Mouse (Mus musculus) bone marrow macrophage, adult 2 months (primary cell): ENCODE measurements around the gene Pdrg1. TPM values are rescaled to one million over a fixed set of nuclear protein-coding genes. Genes with fewer than 3 reads are reported as not detected.

Experiments used
- H3K27ac ChIP-seq: 2 replicates; pipeline ENCODE4 v1.5.1; 2012; ENCODE audit warnings: low read depth, low read length; ENCODE audit not compliant: insufficient read depth
- H3K4me1 ChIP-seq: 2 replicates; pipeline ENCODE4 v1.6.1; 2012; ENCODE audit warnings: low read length; ENCODE audit not compliant: control insufficient read depth, insufficient read depth
- H3K4me3 ChIP-seq: 2 replicates; pipeline ENCODE4 v1.5.1; 2012; ENCODE audit warnings: mild to moderate bottlenecking, low read length, moderate library complexity; ENCODE audit not compliant: insufficient read depth
- CTCF ChIP-seq: IDR thresholded peaks from 2 replicates; pipeline ENCODE4 v1.5.1; 2012; ENCODE audit warnings: low read depth, mild to moderate bottlenecking, low read length, moderate library complexity
- POLR2A ChIP-seq: IDR thresholded peaks from 2 replicates; pipeline ENCODE4 v1.6.1; 2012; ENCODE audit warnings: mild to moderate bottlenecking, low read depth, low read length, borderline replicate concordance
- polyA plus RNA-seq: library from polyadenylated mRNA; stranded (reverse); fragments of >200 nt; gene quantifications from 2 replicates; pipeline ENCODE4 v1.2.4, GENCODE M21; 2012; ENCODE audit not compliant: missing spikeins, insufficient read depth, insufficient read length

The Pdrg1 gene
- polyA plus RNA-seq, 1 experiment: 52.8 TPM

DNA sequence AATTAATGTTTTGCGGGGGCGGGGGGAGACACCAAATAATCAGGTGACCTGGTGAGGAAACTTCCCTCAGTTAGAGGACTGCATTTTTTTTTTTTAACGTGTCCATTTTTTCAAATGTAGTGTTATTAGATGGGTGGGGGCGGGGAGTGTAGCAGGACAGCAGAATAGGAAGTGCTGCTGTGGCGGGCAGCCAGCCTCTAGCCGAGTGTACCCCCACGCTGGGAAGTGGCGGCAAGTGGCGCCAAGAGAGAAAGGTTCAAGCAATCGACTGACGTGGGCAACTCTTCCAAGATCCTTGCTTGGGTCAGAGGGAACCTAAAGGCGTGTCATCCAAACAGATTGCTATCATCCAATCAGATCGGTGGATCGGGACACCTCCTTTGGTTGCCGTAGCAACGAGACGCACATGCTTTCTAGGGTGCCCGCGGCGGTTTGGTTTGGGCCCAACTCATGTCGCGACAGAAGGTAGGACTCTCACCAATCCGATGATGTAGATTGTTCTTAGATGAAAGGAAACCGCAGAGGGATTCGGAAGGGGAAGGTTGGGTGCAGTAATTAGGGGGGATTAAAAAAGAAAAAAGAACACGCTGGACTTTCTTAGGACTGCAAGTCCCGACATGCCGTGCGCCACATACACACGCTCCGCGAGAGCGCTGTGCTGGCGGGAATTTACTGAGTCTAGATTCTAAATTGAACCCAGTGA is 53.0 kb downstream of the Pdrg1 start, which contains the start of gene Ttll9:
Ttll9 (plus strand) TSS at position 395 of the 703 bp plus-strand sequence.
- TF ChIP-seq CTCF (no peak), POLR2A (no peak)
- H3K27ac ChIP-seq: peak within 1 kb of the TSS; percentile 32; the same call in 1 of the 2 replicates
- H3K4me3 ChIP-seq: peak within 1 kb of the TSS; percentile 76
- no peaks in the 10 kb centered on the region for H3K4me1 ChIP-seq

Other genes with a start within 250 kb of the Pdrg1 start
- gene Bcl2l1, start 183.7 kb downstream of the Pdrg1 start, polyA plus RNA-seq: 29.0 and 30.8 TPM in 2 replicates
- gene Tpx2, start 167.5 kb downstream of the Pdrg1 start, polyA plus RNA-seq: 35.1 and 38.3 TPM in 2 replicates
- not detected in 2 replicates for gene Mylk2, start 104.1 kb downstream of the Pdrg1 start, polyA plus RNA-seq
- gene Foxs1, start 82.2 kb downstream of the Pdrg1 start, polyA plus RNA-seq: not detected in 2 replicates
- not detected in 2 replicates for gene Dusp15, start 63.7 kb downstream of the Pdrg1 start, polyA plus RNA-seq
- gene Ttll9, start 52.9 kb downstream of the Pdrg1 start, polyA plus RNA-seq: not detected in 2 replicates
- gene Xkr7, start 16.4 kb upstream of the Pdrg1 start, polyA plus RNA-seq: not detected in 2 replicates
- not detected in 2 replicates for gene Ccm2l, start 50.5 kb upstream of the Pdrg1 start, polyA plus RNA-seq
- 128 and 146 TPM in 2 replicates for gene Hck, start 93.0 kb upstream of the Pdrg1 start, polyA plus RNA-seq
- gene Tm9sf4, start 145.9 kb upstream of the Pdrg1 start, polyA plus RNA-seq: 68.7 and 73.5 TPM in 2 replicates
- 10.2 and 10.6 TPM in 2 replicates for gene Tspyl3, start 210.0 kb upstream of the Pdrg1 start, polyA plus RNA-seq
- gene Plagl2, start 226.0 kb upstream of the Pdrg1 start, polyA plus RNA-seq: 45.0 and 48.5 TPM in 2 replicates
- 27.5 and 28.0 TPM in 2 replicates for gene Pofut1, start 226.1 kb upstream of the Pdrg1 start, polyA plus RNA-seq